Mouse (Mus musculus) erythroblast, embryonic 14.5 days (primary cell): ENCODE results near the gene Enkd1.

Experiments
- GATA1 ChIP-seq: IDR thresholded peaks from 2 replicates; pipeline ENCODE4 v1.6.1; 2012; ENCODE audit warnings: low read length, inconsistent platforms, mixed read lengths
- TAL1 ChIP-seq: IDR thresholded peaks from 3 replicates; pipeline ENCODE4 v1.6.1; 2012; ENCODE audit warnings: low read length, inconsistent platforms, mixed read lengths

GRCm38 (mm10) chr8:105694051-105694799 is 13.8 kb downstream of the Enkd1 start:
- TF ChIP-seq GATA1 = no peak
- TF ChIP-seq TAL1 = no peak
